Mouse (Mus musculus) midbrain, embryonic 13.5 days (tissue): ENCODE measurements around the gene Gatad1. TPM values are rescaled to one million over a fixed set of nuclear protein-coding genes. Genes with fewer than 3 reads are reported as not detected.

Experiments used
- ATAC-seq: fragments of 200-750 bp; cut with Nextera tagmentation; 2 replicates; pipeline ENCODE4 v1.8.0; 2017; ENCODE audit warnings: mild to moderate bottlenecking, moderate TSS enrichment, moderate library complexity
- H3K27ac ChIP-seq: fragments of 300-500 bp; sonication (generic); 2 replicates; pipeline ENCODE4 v1.5.1; 2015; ENCODE audit warnings: inconsistent platforms, mild to moderate bottlenecking, moderate library complexity
- H3K27me3 ChIP-seq: fragments of 300-500 bp; sonication (generic); 2 replicates; pipeline ENCODE4 v1.6.1; 2015; ENCODE audit warnings: mild to moderate bottlenecking, inconsistent platforms
- H3K36me3 ChIP-seq: fragments of 300-500 bp; sonication (generic); 2 replicates; pipeline ENCODE4 v1.6.1; 2015; ENCODE audit warnings: mild to moderate bottlenecking, inconsistent platforms
- H3K4me1 ChIP-seq: fragments of 300-500 bp; sonication (generic); replicated peaks from 2 replicates; pipeline ENCODE4 v1.6.1; 2015; ENCODE audit warnings: inconsistent platforms
- H3K4me2 ChIP-seq: fragments of 300-500 bp; sonication (generic); replicated peaks from 2 replicates; pipeline ENCODE4 v1.6.1; 2015; ENCODE audit warnings: moderate library complexity, mild to moderate bottlenecking, inconsistent platforms
- H3K4me3 ChIP-seq: fragments of 300-500 bp; sonication (generic); replicated peaks from 2 replicates; pipeline ENCODE4 v1.5.1; 2015; ENCODE audit warnings: mild to moderate bottlenecking, inconsistent platforms
- H3K9ac ChIP-seq: fragments of 300-500 bp; sonication (generic); replicated peaks from 2 replicates; pipeline ENCODE4 v1.6.1; 2015; ENCODE audit warnings: mild to moderate bottlenecking, inconsistent platforms
- H3K9me3 ChIP-seq: fragments of 300-500 bp; sonication (generic); 2 replicates; pipeline ENCODE4 v1.6.1; 2016; ENCODE audit warnings: mild to moderate bottlenecking, inconsistent platforms
- WGBS: fragments of 180-500 bp; shearing (Covaris S2); methylation state at CpG from one replicate; pipeline ENCODE4 v1.1.7; 2015; 5-methylcytosine and 5-hydroxymethylcytosine counted together
- polyA plus RNA-seq: library from polyadenylated mRNA; unstranded; fragments of >200 nt; fragmentation: Nextera tagmentation; extraction: Ambion mirVana; gene quantifications from 2 replicates; pipeline ENCODE4 v1.2.1, GENCODE M21; 2015

The Gatad1 gene
- 66.3 and 68.3 TPM in 2 replicates for polyA plus RNA-seq

- no peak within 1 kb of the TSS for H3K4me2 ChIP-seq
Observed at GRCm38 (mm10) chr5:3657085-3657484, at the start of gene Gatad1. Gene Gatad1, minus strand, starts transcription at chr5:3657185.

GRCm38 (mm10) chr5:3702180-3702579 lies 45.2 kb upstream of the Gatad1 start:
- Histone ChIP-seq H3K36me3 (peaks cover 51% of the 10 kb centered on the region), H3K27me3 (no peaks in the 10 kb centered on the region)

More at GRCm38 (mm10) chr5:3657085-3657484, at the start of gene Gatad1:
- H3K9ac ChIP-seq, result no peak within 1 kb of the TSS
- no peaks in the 10 kb centered on the region for H3K27me3 ChIP-seq
- no peaks in the 10 kb centered on the region for H3K36me3 ChIP-seq
- no peak for ATAC-seq
- no peak within 1 kb of the TSS for H3K4me3 ChIP-seq
- 77% methylated on average over 5 of the region's 5 CpGs for WGBS
- no peaks in the 10 kb centered on the region for H3K4me1 ChIP-seq
- no peak within 1 kb of the TSS for H3K27ac ChIP-seq
- 0 out of 2 replicates have a peak, but pooled peaks cover 2% of the 10 kb centered on the region for H3K9me3 ChIP-seq

GRCm38 (mm10) chr5:3700025-3700424 lies 43.0 kb upstream of the Gatad1 start:
- Histone ChIP-seq H3K36me3 (peaks cover 64% of the 10 kb centered on the region), H3K27me3 (no peaks in the 10 kb centered on the region), H3K4me3 (no peak overlapping the region), H3K27ac (no peak overlapping the region), H3K4me2 (no peak overlapping the region), H3K9ac (no peak overlapping the region), H3K4me1 (no peaks in the 10 kb centered on the region), H3K9me3 (no peaks in the 10 kb centered on the region)
- ATAC-seq, result no peak
- WGBS, result 96% methylated on average over 5 of the region's 5 CpGs

More at GRCm38 (mm10) chr5:3702180-3702579, 45.2 kb upstream of the Gatad1 start:
- Histone ChIP-seq H3K9ac (no peak overlapping the region), H3K27ac (no peak overlapping the region), H3K9me3 (no peaks in the 10 kb centered on the region), H3K4me3 (no peak overlapping the region), H3K4me1 (no peaks in the 10 kb centered on the region), H3K4me2 (no peak overlapping the region)
- no peak for ATAC-seq
- 84% methylated on average over 4 of the region's 4 CpGs for WGBS

GRCm38 (mm10) chr5:3696031-3696430 lies 39.0 kb upstream of the Gatad1 start:
- peaks cover 80% of the 10 kb centered on the region for H3K36me3 ChIP-seq

GRCm38 (mm10) chr5:3695191-3695590 lies 38.2 kb upstream of the Gatad1 start:
- no peak overlapping the region for H3K4me3 ChIP-seq
- no peak overlapping the region for H3K27ac ChIP-seq
- WGBS, result 87% methylated on average over 4 of the region's 4 CpGs
- H3K4me1 ChIP-seq, result no peaks in the 10 kb centered on the region
- H3K9ac ChIP-seq, result no peak overlapping the region
- no peak for ATAC-seq
- H3K9me3 ChIP-seq, result no peaks in the 10 kb centered on the region
- H3K27me3 ChIP-seq, result no peaks in the 10 kb centered on the region
- peaks cover 75% of the 10 kb centered on the region for H3K36me3 ChIP-seq
- no peak overlapping the region for H3K4me2 ChIP-seq

More at GRCm38 (mm10) chr5:3696031-3696430, 39.0 kb upstream of the Gatad1 start:
- Histone ChIP-seq H3K4me3 (no peak overlapping the region), H3K4me2 (no peak overlapping the region), H3K9me3 (no peaks in the 10 kb centered on the region), H3K4me1 (no peaks in the 10 kb centered on the region), H3K9ac (no peak overlapping the region), H3K27ac (no peak overlapping the region), H3K27me3 (no peaks in the 10 kb centered on the region)
- WGBS, result 74% methylated on average over 3 of the region's 3 CpGs
- ATAC-seq, result no peak

GRCm38 (mm10) chr5:3692956-3693355 lies 36.0 kb upstream of the Gatad1 start:
- no peaks in the 10 kb centered on the region for H3K4me1 ChIP-seq
- peaks cover 77% of the 10 kb centered on the region for H3K36me3 ChIP-seq
- H3K4me2 ChIP-seq, result no peak overlapping the region
- H3K27me3 ChIP-seq, result no peaks in the 10 kb centered on the region
- H3K9me3 ChIP-seq, result no peaks in the 10 kb centered on the region
- H3K9ac ChIP-seq, result no peak overlapping the region
- no peak for ATAC-seq
- H3K27ac ChIP-seq, result no peak overlapping the region
- WGBS, result 97% methylated on average over 9 of the region's 9 CpGs
- no peak overlapping the region for H3K4me3 ChIP-seq

GRCm38 (mm10) chr5:3691283-3691682 lies 34.3 kb upstream of the Gatad1 start:
- no peak for ATAC-seq
- no peaks in the 10 kb centered on the region for H3K9me3 ChIP-seq
- H3K36me3 ChIP-seq, result peaks cover 67% of the 10 kb centered on the region
- no peaks in the 10 kb centered on the region for H3K4me1 ChIP-seq
- H3K27ac ChIP-seq, result no peak overlapping the region
- no peak overlapping the region for H3K4me3 ChIP-seq
- H3K9ac ChIP-seq, result no peak overlapping the region
- no peaks in the 10 kb centered on the region for H3K27me3 ChIP-seq
- H3K4me2 ChIP-seq, result no peak overlapping the region
- 93% methylated on average over 3 of the region's 3 CpGs for WGBS

GRCm38 (mm10) chr5:3688298-3688697 lies 31.3 kb upstream of the Gatad1 start:
- 94% methylated on average over 8 of the region's 8 CpGs for WGBS
- H3K4me1 ChIP-seq, result no peaks in the 10 kb centered on the region
- H3K4me2 ChIP-seq, result no peak overlapping the region
- H3K36me3 ChIP-seq, result peaks cover 41% of the 10 kb centered on the region
- no peaks in the 10 kb centered on the region for H3K27me3 ChIP-seq
- ATAC-seq, result no peak
- no peak overlapping the region for H3K9ac ChIP-seq
- H3K9me3 ChIP-seq, result no peaks in the 10 kb centered on the region
- no peak overlapping the region for H3K27ac ChIP-seq
- no peak overlapping the region for H3K4me3 ChIP-seq

GRCm38 (mm10) chr5:3669938-3670554 lies 13.1 kb upstream of the Gatad1 start:
- no peak overlapping the region for H3K4me2 ChIP-seq
- H3K27me3 ChIP-seq, result no peaks in the 10 kb centered on the region
- H3K4me3 ChIP-seq, result no peak overlapping the region
- H3K27ac ChIP-seq, result no peak overlapping the region
- no peaks in the 10 kb centered on the region for H3K36me3 ChIP-seq
- ATAC-seq, result no peak
- H3K4me1 ChIP-seq, result no peaks in the 10 kb centered on the region
- H3K9ac ChIP-seq, result no peak overlapping the region
- 92% methylated on average over 6 of the region's 6 CpGs for WGBS
- no peaks in the 10 kb centered on the region for H3K9me3 ChIP-seq

- no peaks in the 10 kb centered on the region for H3K4me1 ChIP-seq
- H3K4me3 ChIP-seq, result no peak overlapping the region
- H3K36me3 ChIP-seq, result no peaks in the 10 kb centered on the region
- 88% methylated on average over 12 of the region's 12 CpGs for WGBS
- no peaks in the 10 kb centered on the region for H3K9me3 ChIP-seq
- H3K27me3 ChIP-seq, result no peaks in the 10 kb centered on the region
- no peak for ATAC-seq
- no peak overlapping the region for H3K9ac ChIP-seq
- H3K27ac ChIP-seq, result no peak overlapping the region
- H3K4me2 ChIP-seq, result no peak overlapping the region
Observed at GRCm38 (mm10) chr5:3666585-3666984, 9.6 kb upstream of the Gatad1 start.

GRCm38 (mm10) chr5:3665225-3665624 lies 8.2 kb upstream of the Gatad1 start:
- H3K9ac ChIP-seq, result no peak overlapping the region
- no peaks in the 10 kb centered on the region for H3K9me3 ChIP-seq
- no peaks in the 10 kb centered on the region for H3K27me3 ChIP-seq
- ATAC-seq, result no peak
- WGBS, result 94% methylated on average over 2 of the region's 2 CpGs
- no peak overlapping the region for H3K27ac ChIP-seq
- H3K4me2 ChIP-seq, result no peak overlapping the region
- H3K4me3 ChIP-seq, result no peak overlapping the region
- no peaks in the 10 kb centered on the region for H3K36me3 ChIP-seq
- no peaks in the 10 kb centered on the region for H3K4me1 ChIP-seq

GRCm38 (mm10) chr5:3653801-3654200 lies 3.2 kb downstream of the Gatad1 start:
- WGBS, result 92% methylated on average over 4 of the region's 4 CpGs
- H3K4me2 ChIP-seq, result no peak overlapping the region
- no peaks in the 10 kb centered on the region for H3K27me3 ChIP-seq
- H3K27ac ChIP-seq, result no peak overlapping the region
- H3K4me3 ChIP-seq, result no peak overlapping the region
- no peak for ATAC-seq
- H3K9me3 ChIP-seq, result 0 out of 2 replicates have a peak, but pooled peaks cover under 1% of the 10 kb centered on the region
- no peaks in the 10 kb centered on the region for H3K4me1 ChIP-seq
- H3K9ac ChIP-seq, result no peak overlapping the region
- H3K36me3 ChIP-seq, result no peaks in the 10 kb centered on the region
